Mouse (Mus musculus) NIH3T3 (cell line): ENCODE measurements around the gene Thada.
A peak's percentile ranks its signal among the peaks of the same experiment; 100 is the strongest.
"Not testable (repeated sequence)": the region's sequence is repeated elsewhere in the genome, so short reads cannot be mapped to it uniquely, and the experiment has no call there.

Experiments
- DNase-seq: peaks from one replicate; pipeline ENCODE4 v3.0.0-alpha.2; 2012; ENCODE audit warnings: low read depth

Gene Thada

GRCm38 (mm10) chr17:84187264-84187663, 278.7 kb downstream of the Thada start:
- not testable (repeated sequence) for DNase-seq

GRCm38 (mm10) chr17:84186451-84187202, 279.4 kb downstream of the Thada start:
- DNase-seq, result peak; percentile 78

- DNase-seq, result peak; percentile 79
Measured at GRCm38 (mm10) chr17:84185581-84186450, 280.2 kb downstream of the Thada start.

- DNase-seq, result peak; percentile 71
Measured at GRCm38 (mm10) chr17:84185011-84185411, 281.0 kb downstream of the Thada start.

- DNase-seq, result peak; percentile 95
Measured at GRCm38 (mm10) chr17:84183291-84183781, 282.7 kb downstream of the Thada start.

- peak; percentile 94 for DNase-seq
Measured at GRCm38 (mm10) chr17:84182311-84183271, 283.4 kb downstream of the Thada start.

GRCm38 (mm10) chr17:84181502-84182310, 284.3 kb downstream of the Thada start:
- peak; percentile 65 for DNase-seq

- peak; percentile 71 for DNase-seq
Measured at GRCm38 (mm10) chr17:84180715-84181501, 285.1 kb downstream of the Thada start.

- DNase-seq, result no peak
Measured at GRCm38 (mm10) chr17:84179973-84180365, 286.0 kb downstream of the Thada start.

GRCm38 (mm10) chr17:84179026-84179972, 286.7 kb downstream of the Thada start:
- DNase-seq, result no peak

GRCm38 (mm10) chr17:84177481-84177880, 288.5 kb downstream of the Thada start:
- no peak for DNase-seq

GRCm38 (mm10) chr17:84176446-84176845, 289.6 kb downstream of the Thada start:
- DNase-seq, result no peak

GRCm38 (mm10) chr17:84175196-84175595, 290.8 kb downstream of the Thada start:
- DNase-seq, result no peak

- DNase-seq, result no peak
Measured at GRCm38 (mm10) chr17:84167377-84167776, 298.6 kb downstream of the Thada start.

GRCm38 (mm10) chr17:84166135-84166860, 299.7 kb downstream of the Thada start:
- DNase-seq, result no peak

- DNase-seq, result no peak
Measured at GRCm38 (mm10) chr17:84165735-84166134, 300.3 kb downstream of the Thada start.

- no peak for DNase-seq
Measured at GRCm38 (mm10) chr17:84164146-84164545, 301.9 kb downstream of the Thada start.
